Mouse (Mus musculus) spleen, embryonic (tissue): Measurements from ENCODE around the gene Olfr1371.

Source experiments
- CTCF ChIA-PET: fragments of 350-600 bp; sonication (Branson Sonifier 250); formaldehyde crosslinking; loops from one replicate; lab custom pipeline; 2022; lab: Charles Lee

Gene Olfr1371

DNA sequence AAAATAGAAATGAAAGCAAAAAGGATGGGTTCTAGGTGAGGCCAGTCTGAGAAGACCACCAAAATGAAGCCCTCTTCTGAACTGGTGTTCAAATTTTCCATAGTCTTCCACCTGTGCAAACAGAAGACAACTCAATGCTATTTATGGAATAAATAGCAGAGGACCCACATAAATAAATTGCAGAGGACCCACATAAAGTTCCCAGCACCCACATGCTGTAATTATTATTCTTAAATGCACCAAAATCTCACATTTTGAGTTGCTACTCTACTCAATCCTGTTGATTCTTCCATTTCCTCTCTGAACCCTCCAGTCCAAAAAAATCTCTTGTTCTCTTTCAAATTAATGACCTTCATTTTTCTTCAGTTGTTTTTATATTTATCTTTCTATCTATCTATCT, at the start of gene Olfr1371:
TSS of gene Olfr1371 (minus strand) at position 101 of the 400 bp plus-strand sequence.
- CTCF ChIA-PET, result no interaction called here

DNA sequence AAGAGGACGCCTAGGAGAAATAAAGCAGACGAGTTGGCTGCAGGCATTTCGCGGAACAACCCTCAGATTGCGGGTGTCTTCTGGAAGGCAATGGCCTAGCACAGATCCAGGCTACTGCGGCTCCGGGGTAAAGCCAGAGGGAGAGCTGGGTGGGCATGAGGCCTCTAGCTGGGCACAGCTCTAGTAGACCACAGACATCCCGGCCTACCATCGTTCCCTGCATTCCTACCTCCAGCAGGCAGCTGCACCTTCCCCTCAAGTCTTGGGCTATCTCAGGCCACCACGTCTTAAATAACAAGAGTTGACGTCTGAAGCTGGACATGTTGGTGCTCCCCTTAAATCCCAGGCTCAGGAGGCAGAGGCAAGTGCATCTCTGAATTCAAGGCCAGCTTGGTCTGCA, 48.6 kb upstream of the Olfr1371 start:
- CTCF ChIA-PET, result no interaction called here

DNA sequence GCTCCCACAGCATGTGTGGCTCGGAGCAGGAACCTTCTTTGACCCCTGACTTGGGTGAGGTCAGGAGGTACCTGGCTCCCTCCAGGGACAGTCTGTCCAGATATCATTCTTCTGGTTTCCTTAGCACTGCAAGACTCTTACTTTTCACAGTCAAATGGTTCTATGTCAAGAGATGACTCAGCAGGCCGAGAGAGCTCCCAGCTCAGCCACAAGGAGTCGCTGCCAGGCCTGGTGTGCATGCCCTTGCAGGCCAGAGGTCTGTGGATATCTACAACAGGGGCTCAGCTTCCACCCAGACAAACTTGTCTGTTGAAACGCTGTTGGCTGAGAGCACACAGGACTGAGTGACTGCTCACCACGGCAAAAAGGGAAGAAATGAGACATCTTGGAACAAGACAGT, 48.1 kb upstream of the Olfr1371 start:
- CTCF ChIA-PET, result interaction anchor here (0.5 kb wide), 1 partner anchor 31 kb away, joined by 6 read pairs; no protein-coding TSS in a partner anchor

DNA sequence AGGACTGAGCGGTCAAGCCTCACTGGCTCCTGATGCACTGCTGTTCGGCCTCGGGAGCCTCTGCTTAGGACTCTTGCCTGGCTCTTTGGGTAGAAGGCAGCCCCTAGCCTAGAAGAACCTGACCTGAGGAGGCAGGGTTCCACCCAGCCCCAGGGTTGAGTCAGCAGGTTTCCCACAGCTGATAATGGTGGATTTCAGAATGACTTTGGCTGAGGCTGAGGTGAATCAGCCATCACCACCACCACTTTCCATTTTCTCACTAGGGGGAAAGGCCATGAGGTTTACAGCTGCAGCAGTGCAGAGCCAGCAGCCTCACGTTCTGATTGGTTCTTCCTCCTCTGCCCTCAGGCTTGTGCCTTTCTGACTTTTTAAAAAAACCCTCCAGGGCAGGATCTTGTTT, 47.1 kb upstream of the Olfr1371 start:
- CTCF ChIA-PET, result interaction anchor here (0.5 kb wide), 1 partner anchor 58 kb away, joined by 8 read pairs; no protein-coding TSS in a partner anchor

DNA sequence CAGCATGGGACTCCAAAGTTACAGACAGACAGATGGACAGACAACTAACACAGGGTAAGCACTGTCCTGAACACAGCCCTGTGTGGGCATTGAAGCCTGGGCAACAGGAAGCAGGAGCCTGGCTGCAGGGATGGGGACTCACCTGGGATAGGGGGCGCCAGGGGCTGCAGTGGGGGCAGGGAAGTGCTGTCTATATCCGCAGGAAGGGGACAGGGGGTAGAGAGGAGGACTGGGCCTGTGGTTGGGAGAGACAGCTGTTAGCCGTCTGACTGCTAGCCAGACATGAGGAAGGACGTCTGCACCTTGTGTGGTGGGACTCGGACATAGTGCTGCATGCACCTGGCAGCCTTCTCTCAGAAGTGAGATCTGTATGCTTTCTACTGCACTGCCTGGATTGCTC, 44.9 kb upstream of the Olfr1371 start:
- CTCF ChIA-PET, result no interaction called here

DNA sequence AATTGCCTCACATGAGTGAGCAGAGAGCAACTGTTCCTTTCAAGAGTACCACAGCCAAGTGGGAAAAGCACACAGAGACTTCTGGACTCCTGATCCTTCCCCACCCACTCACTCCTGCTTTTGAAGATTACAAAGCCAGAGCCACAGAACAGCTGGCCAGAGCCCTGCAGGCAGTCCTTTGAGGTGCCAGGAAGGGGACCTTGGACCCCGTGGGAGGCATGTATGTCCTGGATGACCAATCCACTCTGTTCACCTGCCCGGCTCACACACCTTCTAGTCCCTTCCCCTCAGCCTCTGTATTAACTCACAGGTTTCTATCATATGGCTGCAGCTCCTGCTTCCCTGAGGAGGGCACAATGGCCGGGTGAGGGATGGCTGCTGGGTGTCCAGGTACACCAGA, 43.6 kb upstream of the Olfr1371 start:
- CTCF ChIA-PET, result no interaction called here

DNA sequence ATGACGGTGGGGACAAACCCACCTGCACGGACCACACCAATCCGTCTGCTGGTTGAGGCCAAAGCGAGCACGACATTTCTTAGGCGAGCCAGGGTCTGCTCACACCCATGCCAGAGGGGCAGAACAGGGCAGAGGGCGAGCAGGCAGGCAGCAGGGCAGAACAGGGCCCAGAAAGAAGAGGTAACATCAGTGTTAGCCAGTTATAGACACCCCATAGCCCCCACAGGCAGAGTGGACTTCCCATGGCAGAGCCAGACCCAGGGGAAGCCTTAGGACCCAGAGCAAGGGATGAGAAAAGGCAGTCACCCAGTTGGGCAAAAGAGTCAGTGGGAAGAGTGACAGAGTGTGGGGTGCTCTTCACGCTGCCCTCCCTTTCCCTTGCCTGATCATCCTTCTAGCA, 41.3 kb upstream of the Olfr1371 start:
- CTCF ChIA-PET, result no interaction called here

- CTCF ChIA-PET, result interaction anchor here (0.6 to 1.1 kb wide), 3 partner anchors 11 to 89 kb away, joined by 3 to 9 read pairs (median 5); no protein-coding TSS in a partner anchor
Measured at GRCm38 (mm10) chr11:52253674-52254375, 40.0 kb upstream of the Olfr1371 start.

- CTCF ChIA-PET, result interaction anchor here (0.9 to 1.0 kb wide), 2 partner anchors 12 to 50 kb away, joined by 3 to 5 read pairs; no protein-coding TSS in a partner anchor
Measured at GRCm38 (mm10) chr11:52252692-52253091, 38.9 kb upstream of the Olfr1371 start.

DNA sequence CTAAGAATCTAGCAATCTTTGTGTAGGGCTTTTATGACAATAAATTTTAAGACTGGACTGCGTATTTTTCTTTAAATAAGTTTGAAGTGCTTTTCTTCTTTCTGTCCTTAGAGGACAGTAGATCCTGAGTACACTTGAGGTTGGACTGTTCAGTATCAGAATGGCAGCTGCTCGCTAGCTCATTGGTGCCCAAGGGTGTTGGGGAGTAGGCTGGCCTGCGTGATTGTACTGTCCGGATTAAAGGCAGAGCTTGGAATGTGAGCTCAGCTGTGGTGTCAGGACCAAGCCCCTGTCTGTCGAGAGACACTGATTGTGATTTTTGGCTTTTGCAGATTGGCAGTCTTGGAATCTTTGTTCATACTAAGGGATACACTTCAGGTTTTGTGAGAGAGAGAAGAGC, 38.0 kb upstream of the Olfr1371 start:
- CTCF ChIA-PET, result no interaction called here

- CTCF ChIA-PET, result interaction anchor here (0.7 kb wide), 1 partner anchor 89 kb away, joined by 3 read pairs; no protein-coding TSS in a partner anchor
Measured at GRCm38 (mm10) chr11:52249452-52249851, 35.7 kb upstream of the Olfr1371 start.

DNA sequence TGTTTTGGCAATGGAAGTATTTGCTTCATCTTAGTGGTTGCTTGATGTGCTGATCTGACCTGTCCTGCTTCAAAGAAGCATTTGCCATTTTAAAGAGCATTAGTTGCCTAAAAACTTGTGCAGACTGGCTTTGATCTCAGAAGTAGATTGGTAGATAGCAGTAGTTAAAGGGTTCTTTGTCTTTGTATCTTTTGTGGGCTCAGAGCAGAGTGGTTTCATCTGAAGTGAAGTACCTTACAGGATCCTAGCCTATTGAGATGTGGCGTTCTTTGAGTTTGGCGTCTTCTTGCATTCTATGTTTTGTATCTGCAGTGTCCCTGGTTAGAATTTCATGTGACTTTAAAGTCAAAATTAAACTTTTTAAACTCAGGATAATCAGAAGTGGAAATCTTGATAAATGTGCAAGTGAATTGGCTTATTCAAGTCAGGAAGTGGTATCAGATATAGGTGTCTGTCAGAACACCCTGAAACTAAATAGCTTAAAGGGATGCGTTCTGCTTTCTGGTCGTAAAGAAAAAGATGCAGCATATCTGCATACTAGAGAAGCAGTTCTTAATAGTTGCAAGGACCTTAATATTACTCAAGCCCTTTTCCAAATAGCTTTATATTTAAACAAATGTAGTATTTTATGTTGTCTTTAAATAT, 27.2 kb upstream of the Olfr1371 start:
- CTCF ChIA-PET, result interaction anchor here (0.7 kb wide), 1 partner anchor 12 kb away, joined by 3 read pairs; no protein-coding TSS in a partner anchor

GRCm38 (mm10) chr11:52234509-52234908, 20.7 kb upstream of the Olfr1371 start:
- CTCF ChIA-PET, result interaction anchor here (0.6 to 0.9 kb wide), 3 partner anchors 109 to 1011 kb away, joined by 3 to 4 read pairs (median 3); no protein-coding TSS in a partner anchor

- CTCF ChIA-PET, result interaction anchor here (0.9 kb wide), 1 partner anchor 109 kb away, joined by 3 read pairs; no protein-coding TSS in a partner anchor
Measured at GRCm38 (mm10) chr11:52233906-52234305, 20.1 kb upstream of the Olfr1371 start.

GRCm38 (mm10) chr11:52233043-52233653, 19.4 kb upstream of the Olfr1371 start:
- CTCF ChIA-PET, result interaction anchor here (0.6 kb wide), 1 partner anchor 571 kb away, joined by 5 read pairs; no protein-coding TSS in a partner anchor

- CTCF ChIA-PET, result no interaction called here
Measured at GRCm38 (mm10) chr11:52231606-52232541, 18.1 kb upstream of the Olfr1371 start, which contains the start of gene Skp1a. Gene Skp1a, plus strand, starts transcription at chr11:52231995.

GRCm38 (mm10) chr11:52230694-52231093, 16.9 kb upstream of the Olfr1371 start:
- CTCF ChIA-PET, result interaction anchor here (0.5 to 0.8 kb wide), 2 partner anchors 53 to 136 kb away, joined by 3 to 5 read pairs; no protein-coding TSS in a partner anchor

- CTCF ChIA-PET, result no interaction called here
Measured at GRCm38 (mm10) chr11:52228722-52229448, 15.1 kb upstream of the Olfr1371 start.

- CTCF ChIA-PET, result interaction anchor here (0.5 to 0.6 kb wide), 2 partner anchors 234 to 1313 kb away, joined by 3 read pairs; no protein-coding TSS in a partner anchor
Measured at GRCm38 (mm10) chr11:52227466-52228226, 13.9 kb upstream of the Olfr1371 start.
